Mouse (Mus musculus): ENCODE results near the gene Wdr61. TPM values are rescaled to one million over a fixed set of nuclear protein-coding genes. Genes with fewer than 3 reads are reported as not detected.

Wdr61 gene
- polyA plus RNA-seq, 1 experiment from 2014 or later = 148 TPM

DNA sequence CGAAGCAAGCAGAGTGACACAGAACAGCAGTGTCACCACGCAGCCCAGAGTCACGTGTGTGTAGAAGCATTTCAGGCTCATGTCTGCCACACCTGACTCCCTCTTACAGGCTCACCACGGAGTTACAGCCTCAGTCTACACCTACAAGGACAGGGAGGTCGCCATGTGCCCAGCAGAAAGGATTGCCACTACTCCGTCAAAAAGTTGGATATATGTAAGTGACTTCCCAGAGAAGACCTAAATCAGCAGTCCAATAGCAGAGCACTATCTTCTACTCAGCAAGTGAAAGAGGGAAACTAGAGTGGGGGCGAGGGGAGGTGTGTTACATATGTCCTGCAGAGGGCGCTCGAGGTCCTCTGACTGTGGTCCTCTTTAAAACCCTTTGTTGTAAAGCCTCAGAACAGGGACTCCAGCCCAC is 2.0 kb upstream of the Wdr61 start:
- no peak; the same call in 1 of the 2 replicates for ATAC-seq
- 16% methylated on average over 9 of the region's 9 CpGs for WGBS
- H3K9ac ChIP-seq (ENCODE audit: low read depth, low read length) = peak overlapping the region; percentile 21; the same call in 1 of the 2 replicates
- no peaks in the 10 kb centered on the region for H3K9me3 ChIP-seq (ENCODE audit: control insufficient read depth, low read length)
- H3K27ac ChIP-seq (ENCODE audit: low read length) = no peak overlapping the region
- peaks cover 8% of the 10 kb centered on the region; the same call in 1 of the 2 replicates for H3K4me1 ChIP-seq (ENCODE audit: control insufficient read depth, insufficient read depth, low read length)
- no peak overlapping the region for H3K4me3 ChIP-seq (ENCODE audit: low read length)
- peak overlapping the region; percentile 21; the same call in 1 of the 2 replicates for H3K4me2 ChIP-seq (ENCODE audit: low read depth, low read length)
- H3K36me3 ChIP-seq (ENCODE audit: control insufficient read depth, insufficient read depth, low read length) = no peaks in the 10 kb centered on the region
- H3K27me3 ChIP-seq (replicated peaks; ENCODE audit: control insufficient read depth, insufficient read depth, low read length) = no peaks in the 10 kb centered on the region

DNA sequence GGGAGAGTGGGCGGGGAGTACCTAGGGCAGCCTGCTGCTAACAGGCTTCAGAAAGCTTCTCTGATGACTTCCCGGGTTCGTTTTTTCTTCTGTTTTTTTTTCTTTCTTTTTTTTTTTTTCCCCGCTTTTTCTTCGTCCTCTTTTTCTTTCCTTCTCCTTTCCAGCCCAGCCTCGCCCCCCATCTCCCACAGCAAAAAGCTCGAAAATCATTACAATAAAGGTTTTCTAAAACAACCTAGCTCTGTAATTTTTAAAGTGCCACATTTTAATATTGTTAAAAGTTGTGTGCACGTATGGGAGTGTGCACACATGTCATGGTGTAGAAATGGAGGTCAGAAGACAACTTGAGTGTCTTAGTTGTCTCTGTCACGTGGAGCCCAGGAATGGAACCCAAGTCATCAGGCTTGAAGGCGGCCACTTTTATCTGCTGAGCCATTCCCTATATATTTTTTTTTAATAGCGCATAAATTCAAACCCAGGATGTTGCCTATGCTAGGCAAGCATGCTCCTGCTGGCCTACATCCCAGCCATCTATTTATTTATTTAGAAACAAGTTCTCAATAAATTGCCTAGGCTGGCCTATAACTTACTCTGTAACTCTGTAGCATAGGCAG is 427 bp upstream of the Wdr61 start:
- peak overlapping the region; percentile 73 for H3K4me2 ChIP-seq (ENCODE audit: low read depth, low read length)
- H3K27me3 ChIP-seq (replicated peaks; ENCODE audit: control insufficient read depth, insufficient read depth, low read length) = no peaks in the 10 kb centered on the region
- no peak overlapping the region for H3K27ac ChIP-seq (ENCODE audit: low read length)
- peak overlapping the region; percentile 6; the same call in 1 of the 2 replicates for H3K9ac ChIP-seq (ENCODE audit: low read depth, low read length)
- H3K4me1 ChIP-seq (ENCODE audit: control insufficient read depth, insufficient read depth, low read length) = peaks cover 8% of the 10 kb centered on the region; the same call in 1 of the 2 replicates
- no peaks in the 10 kb centered on the region for H3K36me3 ChIP-seq (ENCODE audit: control insufficient read depth, insufficient read depth, low read length)
- no peak for ATAC-seq
- no peaks in the 10 kb centered on the region for H3K9me3 ChIP-seq (ENCODE audit: control insufficient read depth, low read length)
- 20% methylated on average over 10 of the region's 11 CpGs for WGBS
- H3K4me3 ChIP-seq (ENCODE audit: low read length) = peak overlapping the region; percentile 63

DNA sequence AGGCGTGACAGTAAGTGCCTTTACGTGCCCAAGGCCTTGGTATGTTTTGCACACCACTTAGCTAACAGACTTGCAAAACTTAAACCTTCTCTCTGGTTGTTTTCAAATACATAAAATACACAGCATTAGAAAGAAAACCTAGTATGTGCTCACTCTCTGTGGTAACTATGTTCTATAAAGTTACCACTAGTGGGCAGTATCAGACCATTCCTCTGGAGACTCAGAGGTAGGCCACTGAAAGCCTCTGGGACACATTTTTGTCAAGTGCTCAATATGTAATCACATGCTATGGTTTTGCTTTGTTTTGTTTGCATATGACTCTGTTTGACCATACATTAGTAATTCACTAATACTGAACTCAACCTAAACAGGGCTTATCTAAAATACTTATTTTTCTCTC is 2.2 kb downstream of the Wdr61 start:
- Histone ChIP-seq H3K4me3 (ENCODE audit: low read length) (no peak overlapping the region), H3K27ac (ENCODE audit: low read length) (no peak overlapping the region), H3K36me3 (ENCODE audit: control insufficient read depth, insufficient read depth, low read length) (peaks cover 4% of the 10 kb centered on the region; the same call in 1 of the 2 replicates), H3K4me1 (ENCODE audit: control insufficient read depth, insufficient read depth, low read length) (peaks cover 8% of the 10 kb centered on the region; the same call in 1 of the 2 replicates), H3K9ac (ENCODE audit: low read depth, low read length) (no peak overlapping the region), H3K27me3 (replicated peaks; ENCODE audit: control insufficient read depth, insufficient read depth, low read length) (no peaks in the 10 kb centered on the region), H3K4me2 (ENCODE audit: low read depth, low read length) (no peak overlapping the region), H3K9me3 (ENCODE audit: control insufficient read depth, low read length) (no peaks in the 10 kb centered on the region)
- ATAC-seq = no peak
- 89% methylated on average over 2 of the region's 2 CpGs for WGBS

DNA sequence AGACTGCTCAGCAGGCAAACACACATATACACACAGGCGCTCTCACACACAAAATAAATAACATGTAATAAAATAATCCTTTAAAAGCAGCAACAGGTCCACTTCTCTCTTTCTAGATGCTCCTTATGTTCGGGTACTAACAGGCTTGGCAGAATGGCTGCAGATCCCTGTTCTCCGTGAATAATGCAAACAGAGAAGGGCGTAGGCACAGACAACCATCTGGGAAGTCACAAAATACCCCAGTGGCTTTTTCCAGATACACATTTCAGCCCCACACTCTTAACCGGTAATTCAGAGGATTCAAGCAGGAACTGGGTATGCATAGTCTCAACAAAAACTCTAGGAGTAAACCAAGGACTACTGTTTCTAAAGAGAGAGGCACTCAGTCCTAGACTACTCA is 8.0 kb downstream of the Wdr61 start:
- no peaks in the 10 kb centered on the region for H3K9me3 ChIP-seq (ENCODE audit: control insufficient read depth, low read length)

GRCm38 (mm10) chr9:54722596-54722995 is 11.7 kb downstream of the Wdr61 start:
- Histone ChIP-seq H3K4me1 (ENCODE audit: control insufficient read depth, insufficient read depth, low read length) (no peaks in the 10 kb centered on the region), H3K27ac (ENCODE audit: low read length) (no peak overlapping the region), H3K9me3 (ENCODE audit: control insufficient read depth, low read length) (no peaks in the 10 kb centered on the region), H3K36me3 (ENCODE audit: control insufficient read depth, insufficient read depth, low read length) (peaks cover 25% of the 10 kb centered on the region; the same call in 1 of the 2 replicates), H3K4me3 (ENCODE audit: low read length) (no peak overlapping the region), H3K27me3 (replicated peaks; ENCODE audit: control insufficient read depth, insufficient read depth, low read length) (no peaks in the 10 kb centered on the region), H3K4me2 (ENCODE audit: low read depth, low read length) (no peak overlapping the region), H3K9ac (ENCODE audit: low read depth, low read length) (no peak overlapping the region)
- no peak for ATAC-seq
- 88% methylated on average over 4 of the region's 4 CpGs for WGBS

More for the DNA sequence above, 8.0 kb downstream of the Wdr61 start:
- H3K27me3 ChIP-seq (replicated peaks; ENCODE audit: control insufficient read depth, insufficient read depth, low read length) = no peaks in the 10 kb centered on the region
- no peak overlapping the region for H3K4me3 ChIP-seq (ENCODE audit: low read length)
- no peak overlapping the region for H3K4me2 ChIP-seq (ENCODE audit: low read depth, low read length)
- H3K36me3 ChIP-seq (ENCODE audit: control insufficient read depth, insufficient read depth, low read length) = peaks cover 23% of the 10 kb centered on the region; the same call in 1 of the 2 replicates
- no peak overlapping the region for H3K27ac ChIP-seq (ENCODE audit: low read length)
- H3K9ac ChIP-seq (ENCODE audit: low read depth, low read length) = no peak overlapping the region
- ATAC-seq = no peak
- 83% methylated on average over 5 of the region's 5 CpGs for WGBS
- no peaks in the 10 kb centered on the region for H3K4me1 ChIP-seq (ENCODE audit: control insufficient read depth, insufficient read depth, low read length)

GRCm38 (mm10) chr9:54722156-54722555 is 12.2 kb downstream of the Wdr61 start:
- H3K9me3 ChIP-seq (ENCODE audit: control insufficient read depth, low read length) = no peaks in the 10 kb centered on the region
- no peaks in the 10 kb centered on the region for H3K4me1 ChIP-seq (ENCODE audit: control insufficient read depth, insufficient read depth, low read length)
- peaks cover 22% of the 10 kb centered on the region; the same call in 1 of the 2 replicates for H3K36me3 ChIP-seq (ENCODE audit: control insufficient read depth, insufficient read depth, low read length)
- H3K4me3 ChIP-seq (ENCODE audit: low read length) = no peak overlapping the region
- no peak overlapping the region for H3K4me2 ChIP-seq (ENCODE audit: low read depth, low read length)
- H3K27me3 ChIP-seq (replicated peaks; ENCODE audit: control insufficient read depth, insufficient read depth, low read length) = no peaks in the 10 kb centered on the region
- no peak overlapping the region for H3K27ac ChIP-seq (ENCODE audit: low read length)
- WGBS = 82% methylated on average over 7 of the region's 7 CpGs
- no peak overlapping the region for H3K9ac ChIP-seq (ENCODE audit: low read depth, low read length)
- no peak for ATAC-seq

DNA sequence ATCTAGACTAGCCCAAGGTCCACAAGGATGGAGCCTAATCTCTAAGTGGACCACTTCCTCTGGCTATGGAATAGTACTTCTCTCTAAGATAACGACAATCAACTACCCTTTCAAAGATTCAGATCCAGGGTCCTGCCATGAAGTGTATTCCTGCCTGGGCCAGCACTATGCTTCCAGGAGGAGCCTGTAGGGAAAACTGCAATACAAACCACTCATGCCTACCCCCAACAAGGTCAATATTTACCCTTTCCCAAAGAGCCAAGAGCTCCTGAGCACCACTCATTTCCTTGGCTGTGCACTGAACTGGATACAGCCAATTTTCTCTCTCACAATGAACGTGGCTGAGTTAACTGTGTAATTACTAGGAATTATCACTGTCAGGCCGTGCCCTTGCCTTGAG is 16.8 kb downstream of the Wdr61 start:
- H3K4me1 ChIP-seq (ENCODE audit: control insufficient read depth, insufficient read depth, low read length) = no peaks in the 10 kb centered on the region
- no peak overlapping the region for H3K4me3 ChIP-seq (ENCODE audit: low read length)
- no peak overlapping the region for H3K27ac ChIP-seq (ENCODE audit: low read length)
- no peaks in the 10 kb centered on the region for H3K27me3 ChIP-seq (replicated peaks; ENCODE audit: control insufficient read depth, insufficient read depth, low read length)
- no peak for ATAC-seq
- no peaks in the 10 kb centered on the region for H3K9me3 ChIP-seq (ENCODE audit: control insufficient read depth, low read length)
- no peak overlapping the region for H3K9ac ChIP-seq (ENCODE audit: low read depth, low read length)
- H3K36me3 ChIP-seq (ENCODE audit: control insufficient read depth, insufficient read depth, low read length) = 0 out of 2 replicates have a peak, but pooled peaks cover 2% of the 10 kb centered on the region
- 71% methylated on average over 3 of the region's 3 CpGs for WGBS
- no peak overlapping the region for H3K4me2 ChIP-seq (ENCODE audit: low read depth, low read length)

DNA sequence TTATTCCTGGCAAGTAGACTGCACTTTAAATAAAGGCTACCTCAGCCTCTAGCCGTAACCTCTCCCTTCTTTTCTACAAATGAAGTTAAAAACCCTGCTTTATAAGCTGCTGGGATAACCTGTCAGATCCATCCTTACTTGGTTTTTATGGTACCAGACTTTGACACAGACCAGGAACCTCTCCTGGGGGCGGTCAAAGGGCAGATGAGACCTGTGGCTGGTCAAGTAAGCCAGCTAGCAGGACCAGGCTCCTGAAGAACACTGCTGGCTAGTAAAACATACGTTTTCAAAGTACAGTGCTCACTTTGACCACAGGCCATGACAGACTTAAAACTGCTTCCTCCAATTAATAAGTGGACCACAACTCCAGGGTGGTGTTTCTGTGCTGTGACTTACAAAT is 18.5 kb downstream of the Wdr61 start:
- Histone ChIP-seq H3K4me1 (ENCODE audit: control insufficient read depth, insufficient read depth, low read length) (no peaks in the 10 kb centered on the region), H3K9me3 (ENCODE audit: control insufficient read depth, low read length) (no peaks in the 10 kb centered on the region), H3K4me2 (ENCODE audit: low read depth, low read length) (no peak overlapping the region), H3K27ac (ENCODE audit: low read length) (no peak overlapping the region), H3K27me3 (replicated peaks; ENCODE audit: control insufficient read depth, insufficient read depth, low read length) (no peaks in the 10 kb centered on the region), H3K9ac (ENCODE audit: low read depth, low read length) (no peak overlapping the region), H3K4me3 (ENCODE audit: low read length) (no peak overlapping the region), H3K36me3 (ENCODE audit: control insufficient read depth, insufficient read depth, low read length) (0 out of 2 replicates have a peak, but pooled peaks cover 2% of the 10 kb centered on the region)
- ATAC-seq = no peak
- 84% methylated on average over 3 of the region's 3 CpGs for WGBS

DNA sequence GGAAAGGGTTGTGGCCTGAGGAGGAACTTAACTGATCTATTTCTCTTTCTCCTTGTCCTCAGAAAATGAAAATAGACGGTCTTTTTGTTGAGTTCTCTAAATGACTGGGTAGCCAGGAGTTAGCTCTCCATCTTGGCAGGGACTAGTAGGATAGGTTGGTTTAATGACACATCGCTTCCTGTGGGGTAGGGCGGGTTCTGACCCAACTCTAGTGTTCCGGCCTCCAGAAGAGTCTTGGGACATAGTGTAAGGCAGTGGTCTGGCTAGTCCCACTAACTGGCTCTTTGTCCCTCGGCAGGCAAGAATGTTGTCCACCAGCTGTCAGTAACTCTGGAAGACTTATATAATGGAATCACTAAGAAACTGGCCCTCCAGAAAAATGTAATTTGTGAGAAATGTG is 26.2 kb downstream of the Wdr61 start:
- H3K36me3 ChIP-seq (ENCODE audit: control insufficient read depth, insufficient read depth, low read length) = no peaks in the 10 kb centered on the region
- H3K27me3 ChIP-seq (replicated peaks; ENCODE audit: control insufficient read depth, insufficient read depth, low read length) = no peaks in the 10 kb centered on the region
- no peak for ATAC-seq
- no peak overlapping the region for H3K4me2 ChIP-seq (ENCODE audit: low read depth, low read length)
- WGBS = 87% methylated on average over 5 of the region's 5 CpGs
- no peak overlapping the region for H3K27ac ChIP-seq (ENCODE audit: low read length)
- no peaks in the 10 kb centered on the region for H3K4me1 ChIP-seq (ENCODE audit: control insufficient read depth, insufficient read depth, low read length)
- H3K4me3 ChIP-seq (ENCODE audit: low read length) = no peak overlapping the region
- no peaks in the 10 kb centered on the region for H3K9me3 ChIP-seq (ENCODE audit: control insufficient read depth, low read length)
- H3K9ac ChIP-seq (ENCODE audit: low read depth, low read length) = no peak overlapping the region

Data from intestine, embryonic 16.5 days (tissue).